Mouse (Mus musculus) frontal cortex, adult 2 months (tissue): ENCODE measurements around the gene Mcm5. TPM values are rescaled to one million over a fixed set of nuclear protein-coding genes. Genes with fewer than 3 reads are reported as not detected.

ENCODE experiments used
- DNase-seq, 2 experiments: peaks; one replicate each; pipeline ENCODE4 v3.0.0; 2022; ENCODE audit warnings: low spot score in 1 of 2; ENCODE audit errors: extremely low spot score in 1 of 2
- polyA plus RNA-seq: library from polyadenylated mRNA; depleted of rRNA; stranded (reverse); fragments of >200 nt; gene quantifications from 2 replicates; pipeline ENCODE4 v1.2.3, GENCODE M21; 2012; rRNA removed

Gene Mcm5
- polyA plus RNA-seq, 1 experiment = 7.6 TPM

DNA sequence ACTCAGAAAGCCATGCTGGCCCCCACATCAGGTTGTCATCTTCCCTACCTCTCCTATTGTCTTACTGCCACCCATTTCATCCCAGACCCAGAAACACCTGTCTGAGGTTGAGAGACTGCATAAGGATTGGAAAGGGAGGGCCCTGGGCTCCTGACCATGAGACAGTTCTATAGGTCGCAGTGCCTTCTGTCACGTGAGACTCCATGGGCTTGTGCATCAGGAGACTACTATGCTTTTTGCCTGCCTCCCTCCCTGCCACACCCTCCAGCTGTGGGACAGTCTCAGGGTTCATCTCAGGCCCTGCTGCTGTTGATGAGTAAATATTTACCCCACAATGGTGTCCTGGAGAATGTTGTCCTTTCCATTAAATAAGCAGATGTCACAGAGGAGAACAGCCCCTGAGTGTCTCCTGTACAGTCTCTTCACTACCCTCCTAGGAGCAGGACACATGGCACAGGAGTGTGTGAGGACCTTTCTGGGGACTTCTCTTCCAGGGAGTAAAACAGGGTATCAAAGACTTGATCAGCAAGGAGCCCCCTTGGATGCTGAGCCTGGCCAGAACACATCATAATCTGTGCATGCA lies 46.5 kb downstream of the Mcm5 start:
- no peak for DNase-seq

DNA sequence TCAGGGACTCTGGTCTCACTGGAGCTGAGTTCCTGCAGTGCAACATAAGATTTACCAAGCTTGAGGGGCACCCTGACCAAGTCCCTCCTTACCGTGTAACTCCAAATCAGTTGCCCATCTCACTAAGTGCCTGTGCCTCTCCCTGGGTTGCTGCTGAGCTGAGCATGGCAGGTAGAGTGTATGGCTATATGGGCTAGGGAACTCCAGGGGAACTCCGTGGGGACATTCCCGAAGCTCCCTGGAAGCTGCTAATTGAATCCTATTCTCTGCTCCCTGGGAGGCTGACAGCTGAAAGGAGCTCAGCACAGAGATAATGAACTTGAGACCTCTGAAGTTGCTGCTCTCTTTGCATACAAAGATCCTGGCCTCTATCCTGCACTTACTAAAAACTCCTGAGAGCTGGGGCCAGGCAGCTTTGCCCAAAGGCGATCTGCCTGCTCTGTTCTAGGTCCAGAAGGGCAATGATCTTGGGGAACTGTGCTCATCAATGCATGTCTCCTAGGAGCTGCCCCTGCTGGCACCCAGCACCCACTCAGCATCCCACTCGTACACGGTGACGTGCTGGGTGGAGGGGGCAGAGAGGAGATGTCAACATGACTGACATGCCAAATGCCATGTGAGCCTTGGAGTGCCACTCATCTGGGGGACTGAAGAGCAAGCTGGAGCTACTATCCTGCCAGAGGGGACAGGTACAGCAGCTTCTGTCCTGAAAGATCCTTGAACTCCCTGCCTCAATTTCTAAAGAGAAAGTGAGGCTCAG lies 48.3 kb downstream of the Mcm5 start:
- no peak for DNase-seq

DNA sequence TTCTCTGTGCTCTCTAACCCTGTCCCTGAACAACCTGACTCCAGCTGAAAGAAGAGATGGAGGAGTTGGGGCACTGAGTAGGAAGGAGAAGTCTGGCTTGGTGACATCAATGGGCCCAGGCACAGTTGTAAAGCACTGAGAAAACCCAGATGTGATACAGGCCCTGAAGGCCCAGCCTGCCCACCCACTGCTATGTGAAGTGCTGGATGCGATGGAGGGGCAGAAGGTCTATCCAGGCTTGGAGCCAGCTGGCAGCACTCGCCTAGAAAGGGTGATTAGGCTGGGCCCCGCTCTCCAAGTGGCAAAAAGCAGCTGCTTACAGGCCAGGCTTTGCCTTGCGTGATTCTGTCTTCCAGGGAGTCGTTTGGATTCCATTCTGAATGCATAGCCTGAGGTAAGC lies 60.0 kb downstream of the Mcm5 start:
- no peak for DNase-seq

DNA sequence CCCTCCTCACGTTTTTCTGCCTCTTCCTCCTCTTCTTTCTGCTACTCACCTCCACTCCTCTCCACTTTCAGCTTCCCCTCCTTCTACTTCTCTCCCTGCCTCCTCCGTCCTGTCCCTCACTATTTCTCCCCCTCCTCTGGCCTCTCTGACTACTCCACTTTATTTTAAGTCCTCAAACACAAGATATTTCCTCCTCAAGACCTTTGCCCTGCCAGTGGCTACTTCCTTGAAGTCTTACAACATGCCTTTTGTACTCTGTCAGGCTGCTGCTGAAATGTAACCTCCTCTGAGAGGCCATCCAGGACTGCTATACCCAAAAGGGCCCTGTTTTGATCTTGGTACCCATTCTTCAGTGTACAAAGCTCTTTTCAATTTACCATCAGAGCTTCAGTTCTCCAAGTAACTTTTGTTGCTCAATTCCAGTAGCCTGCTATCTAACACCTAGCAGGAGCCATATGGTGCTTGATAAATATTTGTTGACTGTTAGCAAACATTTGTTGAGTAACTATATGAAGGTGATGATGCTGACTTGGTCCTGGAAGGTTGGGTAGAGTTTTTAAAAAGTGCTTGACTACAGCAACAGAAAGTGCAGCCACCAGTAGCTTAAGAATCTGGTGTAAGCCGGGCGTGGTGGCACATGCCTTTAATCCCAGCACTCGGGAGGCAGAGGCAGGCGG lies 62.8 kb downstream of the Mcm5 start:
- no peak for DNase-seq

Other genes with a start within 250 kb of the Mcm5 start
- gene Isx, start 236.4 kb upstream of the Mcm5 start, polyA plus RNA-seq = not detected in 2 replicates
- 33.6 and 37.0 TPM in 2 replicates for gene Hmgxb4, start 116.2 kb upstream of the Mcm5 start, polyA plus RNA-seq
- 49.6 and 52.8 TPM in 2 replicates for gene Tom1, start 75.9 kb upstream of the Mcm5 start, polyA plus RNA-seq
- gene Hmox1, start 15.9 kb upstream of the Mcm5 start, polyA plus RNA-seq = 9.8 TPM in 2 replicates
- gene Rasd2, start 104.4 kb downstream of the Mcm5 start, polyA plus RNA-seq = 39.5 and 57.3 TPM in 2 replicates